Mouse (Mus musculus): ENCODE measurements around the gene Cradd. TPM values are rescaled to one million over a fixed set of nuclear protein-coding genes. Genes with fewer than 3 reads are reported as not detected.

Cradd gene
- polyA plus RNA-seq, 1 experiment from 2014 or later: 7.5 TPM

DNA sequence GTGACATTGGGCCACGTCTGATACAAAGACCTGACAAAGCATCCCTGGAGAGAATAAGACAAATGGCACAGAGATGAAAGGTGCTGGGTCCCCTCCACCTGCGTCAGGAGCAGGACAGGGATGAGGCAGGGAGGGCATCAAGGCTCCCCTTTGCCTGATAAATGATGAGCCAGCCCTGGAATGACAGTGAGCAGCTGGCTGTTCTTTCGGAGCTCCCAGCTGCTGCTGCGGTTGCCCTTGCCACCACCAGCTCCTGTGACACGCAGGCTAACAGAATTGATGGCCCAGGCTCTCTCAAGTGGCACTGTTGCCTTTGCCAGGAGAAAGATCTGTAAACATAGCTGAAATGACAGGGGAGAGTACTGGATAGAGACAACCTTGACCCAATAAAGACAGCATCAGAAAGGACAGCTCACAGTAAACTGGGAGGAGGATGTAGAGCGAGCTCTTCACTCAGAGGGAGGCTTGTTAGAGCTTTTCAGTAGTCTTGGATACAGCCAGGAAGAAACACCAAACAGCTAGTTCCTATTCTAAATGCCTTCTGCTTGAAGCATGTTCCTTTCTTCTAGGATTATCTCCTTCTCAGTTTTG, 31.8 kb upstream of the Cradd start:
- ATAC-seq (ENCODE audit: insufficient number of reproducible peaks, low FRiP score, low TSS enrichment, low read depth): no peak
- H3K36me3 ChIP-seq: no peaks in the 10 kb centered on the region
- WGBS: 41% methylated on average over 6 of the region's 6 CpGs
- H3K9ac ChIP-seq: no peak overlapping the region
- H3K27me3 ChIP-seq: no peaks in the 10 kb centered on the region
- H3K4me3 ChIP-seq: no peak overlapping the region
- H3K4me1 ChIP-seq: no peaks in the 10 kb centered on the region
- no peaks in the 10 kb centered on the region for H3K9me3 ChIP-seq
- no peak overlapping the region for H3K27ac ChIP-seq
- no peak overlapping the region for H3K4me2 ChIP-seq

DNA sequence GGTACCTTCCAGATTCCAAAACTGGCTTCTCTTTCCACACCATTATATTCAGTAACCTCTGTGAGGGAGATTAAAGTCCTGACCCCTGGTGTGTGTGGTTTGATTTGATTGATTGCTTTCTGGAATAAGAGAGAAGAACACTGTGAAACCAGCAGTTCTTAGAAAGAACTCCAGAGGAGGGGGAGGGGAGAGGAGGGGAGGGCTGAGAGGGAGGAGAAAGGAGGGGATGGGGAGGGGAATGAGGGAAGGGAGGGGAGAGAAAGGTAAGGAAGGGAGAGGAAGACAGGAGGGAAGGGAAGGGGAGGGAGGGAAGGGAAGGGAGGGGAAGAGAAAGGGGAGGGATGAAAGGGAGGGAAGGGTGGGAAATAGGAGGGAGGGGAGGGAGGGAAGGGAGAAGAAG, 30.7 kb upstream of the Cradd start:
- ATAC-seq (ENCODE audit: insufficient number of reproducible peaks, low FRiP score, low TSS enrichment, low read depth): no peak
- H3K27ac ChIP-seq: no peak overlapping the region
- H3K4me1 ChIP-seq: no peaks in the 10 kb centered on the region
- no peak overlapping the region for H3K4me3 ChIP-seq
- no peak overlapping the region for H3K4me2 ChIP-seq
- H3K36me3 ChIP-seq: no peaks in the 10 kb centered on the region
- no peaks in the 10 kb centered on the region for H3K9me3 ChIP-seq
- no peak overlapping the region for H3K9ac ChIP-seq
- H3K27me3 ChIP-seq: no peaks in the 10 kb centered on the region

DNA sequence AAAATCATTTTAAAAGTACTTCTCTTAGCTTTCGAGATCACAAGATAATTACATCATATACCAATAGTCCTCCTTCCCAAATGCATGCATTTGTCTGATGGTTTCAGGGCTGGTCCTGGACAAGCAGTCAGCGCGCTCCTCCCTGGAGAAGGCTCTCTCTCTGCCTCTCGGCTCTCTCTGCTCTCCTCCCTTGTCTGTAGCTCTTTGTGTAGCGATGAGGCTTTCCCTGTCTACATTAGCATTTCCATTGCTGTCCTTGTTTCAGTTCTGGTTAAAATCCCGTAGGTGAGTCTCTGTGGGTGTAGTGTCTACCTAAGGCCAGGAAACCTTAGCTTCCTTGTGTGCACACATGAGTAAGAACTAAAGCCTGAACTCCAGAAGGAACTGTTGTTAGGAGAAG, 30.1 kb upstream of the Cradd start:
- no peaks in the 10 kb centered on the region for H3K36me3 ChIP-seq
- no peaks in the 10 kb centered on the region for H3K4me1 ChIP-seq
- H3K4me2 ChIP-seq: no peak overlapping the region
- no peaks in the 10 kb centered on the region for H3K9me3 ChIP-seq
- 87% methylated on average over 6 of the region's 6 CpGs for whole genome bisulfite sequencing
- H3K4me3 ChIP-seq: no peak overlapping the region
- ATAC-seq (ENCODE audit: insufficient number of reproducible peaks, low FRiP score, low TSS enrichment, low read depth): no peak
- H3K27me3 ChIP-seq: no peaks in the 10 kb centered on the region
- no peak overlapping the region for H3K9ac ChIP-seq
- H3K27ac ChIP-seq: no peak overlapping the region

DNA sequence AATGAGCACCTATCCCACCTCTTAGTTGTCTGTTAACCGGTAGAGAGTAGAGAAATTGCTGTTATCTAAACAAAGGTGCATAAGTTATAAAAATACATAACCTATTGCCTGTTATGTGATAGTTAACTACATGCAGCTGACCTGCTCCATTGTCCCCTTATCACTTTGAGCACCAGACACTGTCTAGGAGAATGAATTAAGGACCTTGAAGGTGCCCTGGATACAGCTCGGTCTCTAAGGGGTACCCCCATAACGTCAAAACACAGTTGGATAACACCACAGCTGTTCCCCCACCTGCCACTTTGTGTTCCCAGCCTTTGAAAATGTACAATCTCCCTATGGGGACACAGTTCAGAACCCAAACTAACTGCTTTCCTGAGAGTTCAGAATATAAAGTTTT, 24.5 kb upstream of the Cradd start:
- 74% methylated on average over 3 of the region's 3 CpGs for WGBS
- H3K27ac ChIP-seq: no peak overlapping the region
- no peaks in the 10 kb centered on the region for H3K9me3 ChIP-seq
- no peak overlapping the region for H3K4me3 ChIP-seq
- no peaks in the 10 kb centered on the region for H3K4me1 ChIP-seq
- no peak for ATAC-seq (ENCODE audit: insufficient number of reproducible peaks, low FRiP score, low TSS enrichment, low read depth)
- H3K9ac ChIP-seq: no peak overlapping the region
- no peaks in the 10 kb centered on the region for H3K36me3 ChIP-seq
- no peak overlapping the region for H3K4me2 ChIP-seq
- H3K27me3 ChIP-seq: no peaks in the 10 kb centered on the region

DNA sequence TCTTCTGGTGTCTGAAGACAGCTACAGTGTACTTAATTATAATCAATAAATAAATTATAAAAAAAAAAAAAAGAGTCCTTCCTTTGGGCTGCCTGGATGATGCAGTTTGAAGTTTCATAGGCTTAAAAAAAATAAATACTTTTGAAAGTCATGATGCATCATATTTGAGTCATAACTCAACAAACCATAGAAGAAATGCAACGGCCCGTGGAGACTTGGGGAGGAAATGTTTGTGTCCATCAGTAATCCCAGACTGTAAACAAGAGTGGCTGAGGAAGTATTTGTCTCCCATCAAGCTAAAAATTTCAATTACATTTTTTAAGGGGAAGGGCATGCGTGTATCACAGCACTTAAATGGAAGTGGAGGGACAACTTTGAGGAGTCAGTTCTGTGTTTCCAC, 23.8 kb upstream of the Cradd start:
- Histone ChIP-seq H3K9ac (no peak overlapping the region), H3K4me1 (no peaks in the 10 kb centered on the region), H3K9me3 (no peaks in the 10 kb centered on the region), H3K27ac (no peak overlapping the region), H3K27me3 (no peaks in the 10 kb centered on the region), H3K4me2 (no peak overlapping the region), H3K4me3 (no peak overlapping the region), H3K36me3 (no peaks in the 10 kb centered on the region)
- WGBS: 87% methylated on average over 3 of the region's 3 CpGs
- ATAC-seq (ENCODE audit: insufficient number of reproducible peaks, low FRiP score, low TSS enrichment, low read depth): no peak

DNA sequence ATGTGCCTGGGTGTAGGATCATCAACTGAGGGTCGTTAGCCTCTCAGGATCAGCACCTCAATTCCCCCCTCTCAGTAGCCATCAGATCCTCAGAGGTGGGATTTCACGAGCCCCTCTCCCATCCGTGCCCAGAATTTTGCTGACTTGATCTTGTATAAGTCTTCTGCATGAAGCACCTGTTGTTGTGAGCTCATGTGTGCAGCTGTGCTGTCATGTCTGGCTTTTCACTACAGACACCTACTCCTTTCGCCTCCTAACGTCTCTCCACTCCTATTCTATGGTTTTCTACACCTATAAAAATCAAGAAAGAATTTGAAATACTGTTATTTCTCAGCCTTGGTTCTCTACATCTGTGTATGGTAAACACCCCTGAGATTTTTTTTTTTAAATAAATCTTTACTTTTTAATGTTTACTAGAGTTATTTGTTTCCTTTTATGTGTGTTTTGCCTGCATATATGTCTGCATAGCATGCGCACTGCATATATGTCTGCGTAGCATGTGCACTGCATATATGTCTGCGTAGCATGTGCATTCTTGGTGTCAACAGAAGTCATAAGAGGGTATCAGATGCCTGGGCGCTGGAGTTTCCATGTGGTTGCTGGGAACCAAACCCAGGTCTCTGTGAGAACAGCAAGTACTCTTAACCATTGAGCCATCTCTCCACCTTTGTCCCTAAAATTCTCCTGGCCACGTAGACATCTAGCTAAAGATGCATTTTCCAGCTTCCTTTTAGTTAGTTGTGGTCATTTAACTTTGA, 19.1 kb upstream of the Cradd start:
- no peaks in the 10 kb centered on the region for H3K9me3 ChIP-seq
- no peak for ATAC-seq (ENCODE audit: insufficient number of reproducible peaks, low FRiP score, low TSS enrichment, low read depth)
- no peaks in the 10 kb centered on the region for H3K36me3 ChIP-seq
- H3K4me1 ChIP-seq: no peaks in the 10 kb centered on the region
- H3K9ac ChIP-seq: no peak overlapping the region
- no peak overlapping the region for H3K4me3 ChIP-seq
- H3K4me2 ChIP-seq: no peak overlapping the region
- WGBS: 76% methylated on average over 10 of the region's 10 CpGs
- no peaks in the 10 kb centered on the region for H3K27me3 ChIP-seq
- no peak overlapping the region for H3K27ac ChIP-seq

DNA sequence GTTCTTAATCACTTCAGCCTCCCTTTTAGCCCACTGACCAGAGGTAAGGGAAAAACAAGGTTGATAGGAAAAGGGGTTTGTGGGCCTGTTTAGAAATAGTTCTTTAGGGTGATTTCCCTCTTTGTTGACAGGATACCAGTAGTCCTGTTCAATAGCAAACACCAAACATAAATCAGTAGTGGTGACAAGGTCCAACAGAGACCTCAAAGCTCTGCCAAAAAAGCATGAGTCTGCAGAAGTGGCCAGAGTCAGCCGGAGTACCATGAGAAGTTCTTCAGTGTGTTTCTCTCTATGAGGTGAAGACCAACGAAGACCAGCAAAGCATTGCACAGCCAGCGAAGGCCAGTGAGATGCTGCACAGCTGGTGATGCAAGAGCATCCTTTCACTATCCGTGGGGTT, 16.7 kb upstream of the Cradd start:
- no peak overlapping the region for H3K4me2 ChIP-seq
- no peaks in the 10 kb centered on the region for H3K9me3 ChIP-seq
- ATAC-seq (ENCODE audit: insufficient number of reproducible peaks, low FRiP score, low TSS enrichment, low read depth): no peak
- H3K27ac ChIP-seq: no peak overlapping the region
- H3K4me3 ChIP-seq: no peak overlapping the region
- no peaks in the 10 kb centered on the region for H3K27me3 ChIP-seq
- H3K36me3 ChIP-seq: no peaks in the 10 kb centered on the region
- H3K9ac ChIP-seq: no peak overlapping the region
- no peaks in the 10 kb centered on the region for H3K4me1 ChIP-seq
- WGBS: 83% methylated on average over 4 of the region's 4 CpGs

DNA sequence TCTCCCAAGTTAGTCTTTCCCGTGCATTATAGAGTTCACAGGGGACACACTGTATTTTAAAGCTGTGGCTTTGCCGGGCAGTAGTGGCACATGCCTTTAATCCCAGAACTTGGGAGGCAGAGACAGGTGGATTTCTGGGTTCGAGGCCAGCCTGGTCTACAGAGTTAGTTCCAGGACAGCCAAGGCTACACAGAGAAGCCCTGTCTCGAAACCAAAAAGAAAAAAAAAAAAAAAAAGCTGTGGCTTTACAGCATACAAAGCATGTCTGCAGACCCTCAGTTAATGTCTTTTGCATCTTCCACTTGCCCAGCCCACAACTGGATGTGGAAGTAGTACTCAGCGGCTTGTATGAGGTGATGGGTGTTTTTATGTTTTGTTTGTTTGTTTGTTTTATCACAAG, 13.7 kb upstream of the Cradd start:
- H3K36me3 ChIP-seq: no peaks in the 10 kb centered on the region
- no peak overlapping the region for H3K4me2 ChIP-seq
- H3K27me3 ChIP-seq: no peaks in the 10 kb centered on the region
- no peak for ATAC-seq (ENCODE audit: insufficient number of reproducible peaks, low FRiP score, low TSS enrichment, low read depth)
- H3K9ac ChIP-seq: no peak overlapping the region
- H3K27ac ChIP-seq: no peak overlapping the region
- no peaks in the 10 kb centered on the region for H3K9me3 ChIP-seq
- H3K4me1 ChIP-seq: no peaks in the 10 kb centered on the region
- WGBS: 61% methylated on average over 5 of the region's 5 CpGs
- no peak overlapping the region for H3K4me3 ChIP-seq

DNA sequence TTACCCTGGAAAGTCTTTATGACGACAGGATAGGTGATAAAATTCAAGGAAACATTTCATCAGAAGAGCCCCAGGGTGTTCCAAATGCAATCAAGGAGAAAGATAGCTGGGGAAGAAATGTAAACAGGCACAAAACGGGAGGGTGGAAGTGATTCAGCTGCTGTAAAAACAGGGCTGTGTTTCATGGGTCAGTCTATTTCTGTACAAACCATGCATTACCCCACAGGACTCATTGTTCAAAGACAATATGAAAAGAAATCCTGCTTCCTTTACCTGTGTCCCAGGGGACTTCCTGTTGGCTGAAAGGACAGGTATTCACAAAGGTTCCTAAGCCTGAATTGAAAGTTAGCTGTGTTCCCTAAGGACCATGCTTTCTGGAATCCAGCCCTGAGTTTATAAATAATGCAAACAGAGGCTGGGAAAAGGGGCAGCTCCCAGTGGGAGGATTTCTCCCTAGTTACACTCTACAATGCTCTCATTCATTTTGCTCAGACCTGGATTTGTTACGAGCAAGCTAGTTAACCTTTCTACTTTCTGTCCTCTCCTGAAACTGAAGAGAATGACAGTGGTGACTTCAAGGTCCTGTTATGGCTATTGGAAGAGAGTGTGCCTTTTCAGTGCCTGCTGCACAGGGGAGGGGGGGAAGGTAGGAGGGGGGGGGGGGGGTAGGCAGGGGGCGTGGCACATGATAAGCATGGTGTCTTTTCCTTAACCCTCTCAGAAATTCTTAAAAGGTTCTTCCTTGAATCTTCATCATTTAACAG, 13.0 kb upstream of the Cradd start:
- H3K4me1 ChIP-seq: no peaks in the 10 kb centered on the region
- H3K4me2 ChIP-seq: no peak overlapping the region
- H3K27me3 ChIP-seq: no peaks in the 10 kb centered on the region
- no peak for ATAC-seq (ENCODE audit: insufficient number of reproducible peaks, low FRiP score, low TSS enrichment, low read depth)
- H3K9me3 ChIP-seq: no peaks in the 10 kb centered on the region
- no peak overlapping the region for H3K9ac ChIP-seq
- no peak overlapping the region for H3K27ac ChIP-seq
- H3K4me3 ChIP-seq: no peak overlapping the region
- 20% methylated on average over 4 of the region's 4 CpGs for WGBS
- H3K36me3 ChIP-seq: no peaks in the 10 kb centered on the region

DNA sequence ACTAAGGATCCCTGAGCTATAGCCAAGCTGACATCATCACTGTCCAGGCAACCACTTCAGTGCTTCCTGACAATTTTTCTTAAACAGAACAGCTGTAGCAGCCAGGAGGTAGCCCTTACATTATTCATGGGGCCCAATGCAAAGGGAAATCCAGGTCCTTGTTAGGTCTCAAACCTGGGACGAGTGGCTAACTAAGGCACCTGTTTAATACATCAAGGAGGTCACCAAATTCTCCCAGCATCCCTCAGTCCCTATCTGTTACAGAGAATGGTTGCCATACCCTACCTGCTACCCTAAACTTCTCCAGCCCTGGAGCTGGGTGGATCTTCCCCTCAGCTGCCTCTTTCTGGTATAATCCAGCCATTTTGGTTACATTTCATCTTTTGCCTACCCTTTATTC, 10.9 kb upstream of the Cradd start:
- H3K27ac ChIP-seq: no peak overlapping the region
- H3K4me2 ChIP-seq: no peak overlapping the region
- no peak overlapping the region for H3K9ac ChIP-seq
- no peak overlapping the region for H3K4me3 ChIP-seq
- 72% methylated on average over 1 of the region's 1 CpGs for WGBS
- ATAC-seq (ENCODE audit: insufficient number of reproducible peaks, low FRiP score, low TSS enrichment, low read depth): no peak
- no peaks in the 10 kb centered on the region for H3K9me3 ChIP-seq
- H3K4me1 ChIP-seq: no peaks in the 10 kb centered on the region
- no peaks in the 10 kb centered on the region for H3K36me3 ChIP-seq
- no peaks in the 10 kb centered on the region for H3K27me3 ChIP-seq

DNA sequence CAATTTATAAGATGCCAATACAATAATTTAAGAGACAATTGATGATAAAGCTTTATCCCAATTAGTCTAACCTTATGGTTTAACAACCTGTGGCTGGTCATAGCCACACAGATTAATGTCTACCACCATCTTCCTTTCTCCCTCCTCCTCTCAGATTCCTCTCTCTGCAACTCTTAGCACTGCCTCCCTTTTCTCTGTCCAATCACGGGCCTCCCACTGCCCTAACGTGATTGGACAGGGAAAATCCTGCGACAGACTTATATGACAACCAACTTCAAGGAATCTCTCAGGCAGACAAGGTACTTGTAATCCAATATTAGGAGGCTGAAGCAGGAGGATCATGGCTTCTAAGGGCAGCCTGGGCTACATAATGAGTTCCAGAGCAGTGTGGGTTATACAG, 8.7 kb upstream of the Cradd start:
- no peak for ATAC-seq (ENCODE audit: insufficient number of reproducible peaks, low FRiP score, low TSS enrichment, low read depth)
- 86% methylated on average over 3 of the region's 3 CpGs for WGBS
- Histone ChIP-seq H3K4me1 (no peaks in the 10 kb centered on the region), H3K27ac (no peak overlapping the region), H3K4me3 (no peak overlapping the region), H3K9me3 (no peaks in the 10 kb centered on the region), H3K36me3 (no peaks in the 10 kb centered on the region), H3K4me2 (no peak overlapping the region), H3K27me3 (no peaks in the 10 kb centered on the region), H3K9ac (no peak overlapping the region)

Measured in limb, embryonic 15.5 days (tissue).